Mouse (Mus musculus): ENCODE measurements around the gene Rbm43.
A peak's percentile ranks its signal among the peaks of the same experiment; 100 is the strongest.

Gene Rbm43

GRCm38 (mm10) chr2:51934574-51935334 is at the start of gene Rbm43:
Gene Rbm43, minus strand, starts transcription at chr2:51935163.
- peak; percentile 50 to 59 for DNase-seq (ENCODE audit: low spot score in 2 of 2)

DNA sequence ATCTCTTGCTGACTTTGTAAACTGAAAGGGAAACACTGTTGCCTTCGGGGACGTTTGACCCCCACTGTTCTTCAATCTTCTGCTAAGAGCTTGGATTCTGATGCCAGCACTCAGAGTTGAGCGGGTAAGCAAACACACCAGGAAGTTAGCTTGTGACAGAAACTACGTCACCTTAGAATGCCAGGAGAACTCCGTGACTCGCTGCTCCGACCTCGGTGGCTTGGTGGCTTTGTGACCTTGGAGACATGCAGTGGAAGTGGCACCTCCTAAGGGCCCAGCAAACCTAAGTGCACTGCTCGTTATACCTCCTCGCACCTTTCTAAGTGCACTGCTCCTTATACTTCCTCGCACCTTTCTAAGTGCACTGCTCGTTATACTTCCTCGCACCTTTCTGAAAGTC is 47.3 kb upstream of the Rbm43 start:
- DNase-seq (ENCODE audit: low spot score in 2 of 2), result no peak

GRCm38 (mm10) chr2:51981630-51982029 is 46.7 kb upstream of the Rbm43 start:
- no peak for DNase-seq (ENCODE audit: low spot score in 2 of 2)

- DNase-seq (ENCODE audit: low spot score in 2 of 2), result no peak
Observed at GRCm38 (mm10) chr2:51973410-51973968, 38.5 kb upstream of the Rbm43 start, which contains the start of gene Nmi. Gene Nmi, minus strand, starts transcription at chr2:51973494.

- DNase-seq (ENCODE audit: low spot score in 2 of 2), result no peak
Observed at GRCm38 (mm10) chr2:51972641-51973409, 37.9 kb upstream of the Rbm43 start.

DNA sequence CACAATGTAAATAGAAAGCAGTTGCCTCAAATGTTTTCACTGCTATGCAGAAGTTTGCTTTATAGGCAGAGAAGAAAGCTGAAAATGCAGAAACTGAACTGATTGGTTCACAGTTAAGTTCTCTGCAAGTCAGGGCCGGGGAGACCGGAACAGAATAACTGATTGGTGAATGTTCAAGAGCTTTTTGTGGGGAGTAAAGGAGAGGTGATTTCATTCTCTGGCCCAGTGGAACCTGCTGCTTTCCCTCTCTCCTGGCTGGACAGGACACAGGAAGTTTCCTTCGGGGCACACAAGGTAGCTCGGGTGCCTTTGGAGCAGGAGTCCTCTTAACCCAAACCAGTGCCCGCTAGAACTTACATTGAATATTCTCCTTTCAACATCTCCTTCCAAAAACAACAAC is 37.2 kb upstream of the Rbm43 start:
- DNase-seq (ENCODE audit: low spot score in 2 of 2), result no peak

DNA sequence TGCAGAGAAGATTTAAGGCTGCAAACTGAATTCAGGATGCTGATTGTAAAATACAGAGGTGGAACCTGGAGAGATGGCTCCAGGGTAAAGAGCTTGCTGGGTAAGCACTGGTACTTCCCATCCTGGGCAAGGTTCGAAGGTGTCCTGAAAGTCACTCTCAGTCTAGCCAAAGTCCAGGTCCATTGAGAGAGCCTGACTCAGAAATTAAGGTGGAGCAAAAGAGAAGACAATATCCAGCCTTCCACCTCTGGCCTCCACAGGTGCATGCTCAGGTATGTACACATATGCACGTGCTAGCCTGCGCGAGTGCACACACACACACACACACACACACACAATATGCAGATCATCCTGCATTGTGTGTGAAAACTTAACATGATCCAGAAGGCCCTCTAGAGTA is 35.9 kb upstream of the Rbm43 start:
- DNase-seq (ENCODE audit: low spot score in 2 of 2), result no peak

DNA sequence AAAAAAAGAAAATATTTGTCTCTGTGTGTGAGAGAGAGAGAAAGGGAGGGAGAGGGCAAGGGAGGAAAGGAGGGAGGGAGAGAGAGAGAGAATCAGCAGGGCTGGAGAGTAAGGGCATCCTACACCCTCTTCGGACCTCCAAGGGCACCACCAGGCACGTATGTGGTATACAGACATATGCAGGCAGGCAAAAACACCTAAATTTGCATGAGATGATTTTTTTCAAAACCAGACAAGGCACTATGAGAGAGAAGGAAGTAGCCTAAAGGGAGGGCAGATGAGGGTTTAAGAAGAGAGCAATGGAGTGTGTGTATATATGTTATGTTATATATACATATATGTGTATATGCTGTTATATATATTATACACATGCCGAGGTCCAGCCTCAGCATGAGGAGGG is 32.3 kb upstream of the Rbm43 start:
- no peak for DNase-seq (ENCODE audit: low spot score in 2 of 2)

DNA sequence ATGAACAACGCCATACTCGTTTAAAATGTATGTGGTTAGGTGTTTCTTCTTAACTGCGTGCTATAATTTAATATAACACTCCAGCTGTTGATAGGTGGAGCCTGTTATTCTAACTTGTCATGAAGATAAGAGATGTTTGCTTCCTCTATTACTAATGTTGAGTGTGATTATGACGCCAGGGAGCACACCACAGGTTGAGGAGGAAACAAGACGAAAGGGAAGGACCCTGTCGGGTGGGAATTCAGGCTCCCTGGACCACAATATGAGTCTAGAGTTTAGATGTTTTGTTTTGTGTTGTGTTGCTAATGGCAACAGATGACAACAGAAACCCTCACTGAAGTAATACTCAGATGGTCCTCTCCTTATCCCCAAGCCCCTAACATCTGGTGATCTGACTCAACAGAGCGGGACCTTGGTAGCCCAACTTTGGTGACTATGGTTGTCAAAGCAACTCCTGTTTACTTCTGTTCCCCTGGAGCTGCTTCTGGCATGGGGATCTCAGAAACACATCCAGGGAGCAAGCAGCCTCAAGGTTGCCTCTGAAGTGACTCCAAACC is 18.8 kb upstream of the Rbm43 start:
- DNase-seq (ENCODE audit: low spot score in 2 of 2), result no peak

DNA sequence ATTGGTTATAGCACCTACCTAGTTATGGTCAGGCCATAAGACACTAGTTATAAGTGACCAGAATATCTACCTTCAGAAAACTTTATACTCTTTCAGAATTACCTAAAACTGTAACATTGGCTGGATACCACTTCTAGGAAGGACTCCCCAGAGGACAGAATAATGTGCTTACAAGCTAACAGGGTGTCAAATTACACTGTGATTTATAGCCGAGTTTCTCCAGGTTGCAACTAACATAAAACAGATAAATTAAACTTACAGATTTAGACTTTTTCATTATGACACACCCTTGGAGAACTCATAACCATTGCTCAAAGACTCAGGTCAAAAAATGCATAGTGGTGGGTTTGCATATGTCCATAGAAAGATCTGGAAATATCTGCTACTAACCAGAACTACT is 15.9 kb upstream of the Rbm43 start:
- no peak for DNase-seq (ENCODE audit: low spot score in 2 of 2)

DNA sequence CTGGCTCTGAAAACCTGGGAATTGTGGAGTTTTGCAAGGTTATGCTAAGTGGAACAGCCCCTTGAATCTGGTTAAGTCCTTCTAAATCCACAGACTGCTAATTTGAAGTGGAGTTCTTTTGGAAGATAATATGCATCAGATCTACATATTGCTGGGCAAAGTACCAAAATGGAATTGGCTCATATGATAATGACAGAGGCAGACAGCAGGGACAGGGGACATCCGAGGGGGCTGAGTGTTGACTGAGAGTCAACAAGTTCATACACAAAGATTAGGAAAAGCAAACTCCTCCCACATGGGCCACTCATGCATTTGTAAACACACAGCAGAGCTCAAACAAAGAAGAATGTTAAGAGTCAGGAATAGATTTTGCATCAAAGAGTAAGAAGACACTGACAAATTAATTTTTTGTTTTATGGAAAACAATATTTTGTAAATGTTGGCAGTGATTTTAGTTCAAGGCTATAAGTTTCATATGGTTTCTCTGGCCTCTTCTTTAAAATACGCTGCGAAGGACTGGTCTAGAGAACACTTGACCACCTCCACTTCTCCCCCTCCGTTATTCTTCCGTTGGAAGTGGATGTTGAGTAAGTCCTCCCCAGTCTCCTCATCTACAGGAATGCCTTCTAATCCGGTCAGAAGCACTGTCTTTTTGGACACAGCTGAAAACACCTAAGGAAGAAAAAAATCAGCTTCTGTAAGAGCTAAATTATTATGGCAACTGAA is 13.3 kb upstream of the Rbm43 start:
- no peak for DNase-seq (ENCODE audit: low spot score in 2 of 2)

DNA sequence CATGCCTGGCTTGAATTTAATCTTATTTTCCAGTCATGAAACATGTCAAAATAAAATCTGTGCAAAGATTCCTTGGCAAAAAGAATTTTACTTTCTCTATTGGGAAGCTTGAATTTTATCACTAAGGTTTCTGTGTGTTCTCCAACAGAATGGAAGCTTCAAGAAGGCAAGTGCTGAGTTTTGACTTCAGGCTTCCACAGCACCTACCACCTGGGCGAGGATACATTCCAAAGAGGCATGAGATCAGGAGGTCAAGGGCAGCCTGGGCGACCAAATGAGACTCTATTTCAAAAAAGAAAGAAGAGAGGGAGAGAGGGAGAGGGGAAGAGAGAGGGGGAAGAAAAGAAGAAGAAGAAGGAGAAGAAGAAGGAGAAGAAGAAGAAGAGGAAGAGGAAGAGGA is 10.8 kb upstream of the Rbm43 start:
- DNase-seq (ENCODE audit: low spot score in 2 of 2), result no peak

- no peak for DNase-seq (ENCODE audit: low spot score in 2 of 2)
Observed at GRCm38 (mm10) chr2:51941832-51942231, 6.9 kb upstream of the Rbm43 start.

DNA sequence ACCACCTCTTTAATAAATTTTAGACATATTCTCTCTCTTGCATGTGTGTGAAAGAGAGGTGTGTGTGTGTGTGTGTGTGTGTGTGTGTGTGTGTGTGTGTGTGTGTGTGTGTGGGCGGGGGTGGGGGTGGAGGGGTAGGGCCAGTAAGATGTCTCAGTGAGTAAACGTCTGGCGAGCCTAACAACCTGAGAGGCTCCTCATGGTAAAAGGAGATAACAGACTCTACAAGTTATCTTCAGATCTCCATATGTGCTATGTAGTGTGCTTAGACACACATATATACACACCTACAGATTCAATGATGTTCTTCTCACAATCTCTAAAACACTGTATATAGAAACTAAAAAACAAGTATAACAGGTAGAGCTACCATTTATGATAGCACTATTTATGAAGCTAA is 3.8 kb upstream of the Rbm43 start:
- no peak for DNase-seq (ENCODE audit: low spot score in 2 of 2)

GRCm38 (mm10) chr2:51937004-51937403 is 2.0 kb upstream of the Rbm43 start:
- DNase-seq (ENCODE audit: low spot score in 2 of 2), result no peak

GRCm38 (mm10) chr2:51936585-51936984 is 1.6 kb upstream of the Rbm43 start:
- no peak for DNase-seq (ENCODE audit: low spot score in 2 of 2)

DNA sequence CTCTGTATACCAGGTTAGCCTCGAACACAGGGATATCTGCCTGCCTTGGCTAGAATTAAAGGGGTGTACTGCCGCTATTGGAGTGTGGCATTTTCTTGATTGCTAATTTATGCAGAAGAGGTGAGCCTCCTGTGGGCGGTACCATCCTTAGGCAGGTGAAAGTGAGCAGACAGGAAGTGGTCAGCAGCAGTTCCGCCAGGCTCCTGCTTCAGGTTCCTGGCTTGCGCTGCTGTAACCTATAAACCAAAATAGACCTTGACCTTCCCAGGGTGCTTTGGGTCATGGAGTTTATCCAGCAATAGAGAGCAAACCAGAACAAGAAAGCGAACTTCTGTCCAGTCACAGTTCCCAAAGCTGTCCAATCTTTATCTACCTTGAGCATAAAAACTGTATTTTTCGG is 958 bp upstream of the Rbm43 start:
- no peak for DNase-seq (ENCODE audit: low spot score in 2 of 2)

GRCm38 (mm10) chr2:51933341-51934134 is 1.4 kb downstream of the Rbm43 start:
- no peak for DNase-seq (ENCODE audit: low spot score in 2 of 2)

DNA sequence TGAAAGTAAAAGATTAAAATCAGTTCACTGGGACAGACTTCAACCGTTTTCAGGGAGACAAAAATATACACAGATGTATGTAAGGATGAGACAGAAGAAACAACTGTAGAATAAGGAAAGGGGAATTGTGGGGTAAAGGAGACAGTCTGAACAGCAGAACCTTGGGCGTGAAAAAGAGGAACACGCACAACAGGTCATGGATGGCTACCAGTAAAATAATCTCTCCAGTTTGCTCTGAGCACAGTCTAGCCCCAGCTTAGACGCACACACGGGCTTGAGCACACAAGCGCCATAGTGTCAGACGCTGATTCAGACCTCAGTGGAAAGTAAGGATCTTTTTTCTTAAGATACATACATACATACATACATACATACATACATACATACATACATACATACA is 3.7 kb downstream of the Rbm43 start:
- no peak for DNase-seq (ENCODE audit: low spot score in 2 of 2)

DNA sequence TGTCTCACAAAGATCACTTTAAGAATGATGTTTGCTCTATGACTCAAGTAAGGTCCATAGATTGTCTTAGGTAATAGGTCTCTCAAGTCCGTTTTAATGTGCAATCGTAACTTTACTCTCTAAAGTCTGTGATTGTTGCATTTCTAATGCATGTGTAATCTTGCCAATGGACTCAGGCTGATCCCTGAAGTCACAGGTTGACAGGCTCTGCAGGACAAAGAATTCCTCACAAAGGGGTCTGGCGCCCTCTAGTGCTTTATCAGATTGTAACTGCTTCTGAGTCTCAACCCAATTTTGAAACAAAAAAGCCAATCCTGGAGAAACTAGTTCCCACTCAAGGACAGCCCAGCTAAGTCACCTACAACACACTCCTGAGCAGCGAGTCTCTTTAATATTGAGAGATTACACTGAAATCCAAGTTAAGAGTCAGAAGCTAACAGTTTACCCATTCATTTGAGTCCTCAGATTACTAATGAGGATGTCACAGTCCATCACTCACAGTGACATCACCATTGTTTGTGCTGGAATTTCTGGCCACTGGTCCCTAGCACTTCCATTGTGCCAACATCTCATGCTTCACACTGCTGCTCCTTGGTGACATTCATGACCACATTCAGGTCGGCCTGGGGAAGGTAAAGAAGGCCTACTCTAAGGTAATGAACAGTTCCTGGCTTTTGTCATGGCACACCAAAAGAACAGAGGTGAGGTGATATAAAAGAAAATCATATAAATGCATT is 19.9 kb downstream of the Rbm43 start:
- peak; percentile 29 to 57 for DNase-seq (ENCODE audit: low spot score in 2 of 2)

Measured in frontal cortex, postnatal 25 days (tissue).